Mouse (Mus musculus): Measurements from ENCODE around the gene Gpr50.

The Gpr50 gene

GRCm38 (mm10) chrX:71663374-71663773 lies at the start of gene Gpr50:
Gene Gpr50, plus strand, starts transcription at chrX:71663667.
- DNase-seq (ENCODE audit: low spot score) = no peak

DNA sequence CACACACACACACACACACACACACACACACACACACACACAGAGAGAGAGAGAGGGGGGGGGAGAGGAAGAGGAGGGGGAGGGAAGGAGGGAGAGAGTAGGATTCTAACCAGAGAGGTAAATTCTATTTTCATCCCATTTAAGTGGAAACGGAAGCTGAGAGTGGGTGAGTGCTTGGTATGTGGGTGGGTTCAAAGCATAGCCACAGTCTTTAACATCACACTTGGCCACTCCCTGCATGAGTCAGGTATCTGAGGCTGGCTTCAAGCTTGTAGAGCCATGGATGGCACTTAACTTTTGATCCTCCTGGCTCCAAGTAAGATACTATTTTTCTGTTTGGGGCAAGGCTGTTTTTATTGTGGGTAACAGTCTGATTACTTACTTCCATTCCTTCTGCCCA lies 41.2 kb upstream of the Gpr50 start:
- DNase-seq (ENCODE audit: low spot score) = no peak

- DNase-seq (ENCODE audit: low spot score) = no peak
Measured at GRCm38 (mm10) chrX:71623843-71624242, 39.6 kb upstream of the Gpr50 start.

DNA sequence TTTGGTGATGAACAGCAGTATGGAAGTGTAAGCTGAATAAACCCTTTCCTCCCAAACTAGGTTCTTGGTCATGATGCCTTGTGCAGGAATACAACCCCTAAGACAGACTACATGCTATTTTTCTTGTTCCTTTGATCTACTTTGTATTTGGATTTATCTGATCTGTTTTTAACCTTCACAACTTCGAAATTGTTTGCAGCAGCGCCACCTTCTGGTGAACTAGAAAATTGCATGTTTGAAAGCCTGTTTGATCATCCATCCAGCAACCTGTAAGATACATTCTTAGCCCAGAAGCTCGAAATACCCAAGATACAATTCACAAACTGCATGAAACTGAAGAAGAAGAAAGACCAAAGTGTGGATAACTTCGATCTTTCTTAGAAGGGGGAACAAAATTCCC lies 35.2 kb upstream of the Gpr50 start:
- no peak for DNase-seq (ENCODE audit: low spot score)

DNA sequence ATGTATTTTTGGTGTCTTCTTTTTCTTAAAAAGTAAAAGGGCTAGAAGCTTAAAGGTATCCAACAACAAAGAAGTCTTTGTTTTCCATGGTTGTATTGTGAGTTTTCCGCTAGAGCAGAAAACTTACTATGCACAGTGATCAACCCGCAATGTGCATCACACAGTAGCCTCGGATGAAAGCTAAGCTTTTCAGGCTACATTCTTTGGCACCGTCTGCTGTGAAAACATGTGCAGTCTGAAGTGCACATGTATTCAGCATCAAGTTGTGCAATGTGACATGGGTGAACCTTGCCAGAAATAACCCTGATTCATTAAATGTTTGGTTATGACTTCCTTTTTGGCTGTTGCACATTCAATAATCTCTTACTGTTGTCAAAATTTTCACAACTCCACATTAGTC lies 32.8 kb upstream of the Gpr50 start:
- DNase-seq (ENCODE audit: low spot score) = no peak

DNA sequence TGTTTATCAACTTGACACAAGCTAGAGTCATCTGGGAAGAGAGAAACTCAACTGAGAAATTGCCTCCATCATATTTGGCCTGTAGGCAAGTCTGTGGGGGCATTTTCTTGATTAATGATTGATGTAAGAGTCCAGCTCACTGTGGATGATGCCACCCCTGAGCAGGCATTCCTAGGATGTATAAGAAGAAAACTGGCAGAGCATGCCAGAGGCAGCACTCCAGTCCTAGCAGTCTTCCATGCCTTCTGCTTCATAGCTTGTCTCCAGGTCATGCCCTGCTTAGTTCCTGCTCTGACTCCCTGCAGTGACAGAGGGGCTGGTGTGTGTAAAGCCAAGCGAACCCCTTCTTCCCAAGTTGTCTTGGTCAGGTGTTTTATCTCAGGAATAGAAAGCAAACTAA lies 32.3 kb upstream of the Gpr50 start:
- DNase-seq (ENCODE audit: low spot score) = no peak

- no peak for DNase-seq (ENCODE audit: low spot score)
Measured at GRCm38 (mm10) chrX:71647958-71648357, 15.5 kb upstream of the Gpr50 start.

- DNase-seq (ENCODE audit: low spot score) = no peak
Measured at GRCm38 (mm10) chrX:71648434-71648833, 15.0 kb upstream of the Gpr50 start.

DNA sequence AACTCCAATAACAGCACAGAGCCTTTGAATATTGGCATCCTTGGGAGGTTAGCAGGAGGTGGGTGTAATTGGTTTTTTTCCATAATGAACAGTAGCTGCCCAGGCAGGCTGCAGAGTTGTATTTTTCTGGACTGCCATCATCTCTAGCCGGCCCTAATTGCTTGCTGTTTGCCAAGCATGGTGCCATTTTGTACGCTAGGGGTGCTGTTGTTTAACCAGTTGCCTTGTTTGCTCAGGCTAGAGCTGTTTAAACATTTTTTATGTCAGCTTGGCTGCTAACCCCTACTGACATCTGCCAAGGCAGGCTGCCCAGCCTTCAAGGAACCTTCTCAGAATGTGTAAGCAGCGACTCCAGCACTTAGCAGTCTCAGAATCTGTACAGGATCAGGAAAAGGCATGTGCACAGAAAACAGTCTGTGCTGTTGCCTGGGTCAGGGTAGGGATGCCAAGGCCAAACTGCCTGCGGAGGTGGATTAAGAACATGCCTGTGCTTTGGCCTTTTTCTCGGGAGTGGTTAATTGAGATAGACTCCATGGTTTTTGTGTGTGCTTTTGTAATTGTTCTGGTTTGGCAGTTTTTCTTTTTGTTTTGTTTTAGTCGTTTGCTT lies 14.5 kb upstream of the Gpr50 start:
- DNase-seq (ENCODE audit: low spot score) = no peak

- DNase-seq (ENCODE audit: low spot score) = no peak
Measured at GRCm38 (mm10) chrX:71649993-71650392, 13.5 kb upstream of the Gpr50 start.

GRCm38 (mm10) chrX:71661794-71662193 lies 1.7 kb upstream of the Gpr50 start:
- no peak for DNase-seq (ENCODE audit: low spot score)

DNA sequence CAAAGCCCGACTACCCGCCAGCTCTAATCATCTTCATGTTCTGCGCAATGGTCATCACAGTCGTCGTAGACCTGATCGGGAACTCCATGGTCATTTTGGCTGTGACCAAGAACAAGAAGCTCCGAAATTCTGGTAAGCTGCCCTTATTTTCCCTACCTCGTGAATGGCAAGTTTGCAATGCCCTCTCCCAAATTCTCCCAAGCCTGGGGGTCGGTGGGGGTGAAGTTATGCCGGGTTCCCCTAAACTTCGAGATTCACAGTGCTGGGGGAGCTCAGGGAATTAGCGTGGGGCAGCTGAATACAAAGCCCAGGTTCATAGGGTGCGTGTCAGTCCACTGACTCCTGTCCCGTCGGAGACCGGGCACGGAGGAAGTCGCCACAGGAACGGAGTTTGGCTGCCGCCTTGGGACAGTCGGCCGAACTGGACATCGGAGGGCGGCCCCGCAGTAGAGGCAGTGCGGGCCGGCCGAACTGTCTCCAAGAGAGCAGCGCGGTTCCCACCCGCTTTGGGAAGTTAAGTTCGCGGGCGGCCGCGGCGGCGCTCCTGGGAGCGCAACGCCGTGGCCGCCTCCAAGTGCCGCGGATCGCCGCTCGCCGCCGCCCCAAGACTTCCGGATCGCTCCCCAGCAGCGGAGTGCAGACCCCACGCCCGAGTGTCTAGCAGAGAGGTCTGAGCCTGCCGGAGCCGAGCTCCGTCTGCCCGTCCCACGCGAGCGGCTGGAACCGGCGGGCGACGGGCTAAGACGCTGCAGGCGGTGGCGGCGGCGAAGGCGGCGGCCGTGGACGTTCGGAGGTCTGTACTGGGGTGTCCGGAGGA lies 612 bp downstream of the Gpr50 start:
- no peak for DNase-seq (ENCODE audit: low spot score)

DNA sequence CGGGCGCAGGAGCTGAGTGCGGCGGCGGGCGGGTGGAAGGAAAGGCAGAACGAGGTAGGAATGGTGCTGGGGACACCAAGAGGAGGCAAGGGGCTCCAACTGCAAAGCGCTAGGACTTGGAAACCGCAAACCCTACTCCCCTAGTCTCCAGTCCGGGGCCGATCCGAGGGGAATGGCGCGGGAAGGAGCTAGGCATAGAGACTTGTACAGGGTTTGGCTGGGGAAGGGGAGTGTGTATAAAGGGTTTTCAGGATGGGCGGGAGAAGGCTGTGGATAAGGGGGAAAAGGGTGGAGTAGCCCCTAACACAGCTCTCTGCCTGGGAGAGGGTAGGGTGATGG lies 1.2 kb downstream of the Gpr50 start:
- no peak for DNase-seq (ENCODE audit: low spot score)

DNA sequence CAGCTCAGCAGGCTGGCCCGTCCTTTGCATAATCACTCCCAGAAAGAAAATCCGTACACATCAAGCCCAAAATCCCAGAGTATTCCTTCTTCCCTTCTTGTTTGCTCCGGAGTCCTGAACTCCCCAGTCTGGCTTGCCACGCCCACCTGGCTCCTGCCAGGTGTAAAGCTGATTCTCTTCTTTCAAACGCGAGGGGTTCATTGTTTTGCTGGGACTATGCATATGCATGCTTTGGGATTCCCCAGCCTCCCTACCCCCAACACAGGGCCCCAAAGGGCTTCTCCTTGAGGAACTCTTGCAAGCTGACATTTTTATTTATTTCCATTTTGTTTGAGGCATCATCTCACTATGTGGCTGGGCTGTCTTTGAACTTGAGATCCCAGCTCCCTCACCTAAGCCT lies 6.8 kb downstream of the Gpr50 start:
- DNase-seq (ENCODE audit: low spot score) = no peak

DNA sequence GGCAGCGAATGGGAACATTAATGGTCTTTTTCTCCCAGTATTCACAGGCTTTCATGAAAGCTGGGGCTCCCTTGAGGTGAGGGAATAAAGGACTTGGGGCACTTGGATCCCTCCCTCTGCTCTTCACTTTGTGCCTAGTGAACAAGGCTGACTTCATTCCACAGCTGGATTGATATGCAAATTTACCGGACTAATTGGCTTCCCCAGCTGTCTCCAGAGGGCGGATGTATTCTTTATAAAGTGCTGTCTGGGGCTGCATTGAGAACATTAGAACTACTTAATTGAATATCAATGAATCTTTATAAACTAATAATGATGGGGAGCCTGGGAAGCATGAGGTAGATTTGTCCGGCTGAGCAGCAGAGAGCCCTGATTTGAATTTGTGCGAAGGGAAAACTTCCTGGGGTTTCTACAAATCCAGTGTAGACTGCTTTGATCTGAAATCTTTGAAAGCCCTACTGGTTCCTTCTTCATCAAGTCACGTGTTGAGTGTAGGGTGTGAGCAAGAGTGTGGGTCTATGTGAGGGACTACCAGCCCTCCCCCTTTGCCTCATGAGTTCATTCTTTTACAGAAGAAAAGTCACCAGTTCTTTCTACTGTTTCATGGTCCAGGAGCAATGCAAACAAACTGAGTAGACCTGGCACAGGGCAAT lies 37.5 kb downstream of the Gpr50 start:
- DNase-seq (ENCODE audit: low spot score) = no peak

Data from urinary bladder, postnatal 10 days (tissue).